Mouse (Mus musculus): ENCODE measurements around the gene Gna11. TPM values are rescaled to one million over a fixed set of nuclear protein-coding genes. Genes with fewer than 3 reads are reported as not detected.

Gene Gna11
- polyA plus RNA-seq, 1 experiment from 2014 or later, result 59.0 TPM

- no peak overlapping the region for H3K27ac ChIP-seq (replicated peaks)
Observed at GRCm38 (mm10) chr10:81538321-81539048, 6.5 kb downstream of the Gna11 start.

GRCm38 (mm10) chr10:81537429-81537828 is 7.6 kb downstream of the Gna11 start:
- Histone ChIP-seq H3K27ac (replicated peaks) (no peak overlapping the region), H3K36me3 (peaks cover 50% of the 10 kb centered on the region), H3K9ac (no peak overlapping the region), H3K4me1 (peaks cover 32% of the 10 kb centered on the region), H3K9me3 (no peaks in the 10 kb centered on the region), H3K4me2 (no peak overlapping the region), H3K4me3 (no peak overlapping the region), H3K27me3 (replicated peaks) (no peaks in the 10 kb centered on the region)
- 86% methylated on average over 2 of the region's 2 CpGs for WGBS
- no peak for ATAC-seq (ENCODE audit: extremely low read depth, insufficient number of reproducible peaks, low FRiP score, low TSS enrichment)

More at GRCm38 (mm10) chr10:81538321-81539048, 6.5 kb downstream of the Gna11 start:
- no peaks in the 10 kb centered on the region for H3K9me3 ChIP-seq
- no peak overlapping the region for H3K4me2 ChIP-seq
- H3K4me1 ChIP-seq, result peaks cover 38% of the 10 kb centered on the region
- H3K4me3 ChIP-seq, result no peak overlapping the region
- H3K36me3 ChIP-seq, result peaks cover 40% of the 10 kb centered on the region
- H3K27me3 ChIP-seq (replicated peaks), result no peaks in the 10 kb centered on the region
- WGBS, result 65% methylated on average over 3 of the region's 3 CpGs
- H3K9ac ChIP-seq, result no peak overlapping the region
- no peak for ATAC-seq (ENCODE audit: extremely low read depth, insufficient number of reproducible peaks, low FRiP score, low TSS enrichment)

DNA sequence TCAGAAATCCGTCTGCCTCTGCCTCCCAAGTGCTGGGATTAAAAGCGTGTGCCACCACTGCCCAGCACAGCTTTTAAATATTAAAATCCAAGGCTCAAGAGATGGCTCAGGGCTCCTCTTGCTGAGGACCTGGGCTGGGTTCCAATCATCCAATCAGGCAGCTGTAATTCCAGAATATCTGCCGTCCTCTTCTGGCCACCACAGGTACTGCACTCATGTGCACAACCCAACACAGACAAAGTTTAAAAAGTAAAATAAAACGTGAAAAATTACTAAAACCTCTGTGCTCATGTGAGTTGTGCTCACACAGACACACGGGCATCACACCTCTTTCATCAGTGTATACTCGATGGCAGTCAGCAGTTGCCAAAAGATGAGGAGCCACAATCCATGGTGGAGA is 8.3 kb downstream of the Gna11 start:
- Histone ChIP-seq H3K36me3 (peaks cover 57% of the 10 kb centered on the region), H3K9ac (no peak overlapping the region)

DNA sequence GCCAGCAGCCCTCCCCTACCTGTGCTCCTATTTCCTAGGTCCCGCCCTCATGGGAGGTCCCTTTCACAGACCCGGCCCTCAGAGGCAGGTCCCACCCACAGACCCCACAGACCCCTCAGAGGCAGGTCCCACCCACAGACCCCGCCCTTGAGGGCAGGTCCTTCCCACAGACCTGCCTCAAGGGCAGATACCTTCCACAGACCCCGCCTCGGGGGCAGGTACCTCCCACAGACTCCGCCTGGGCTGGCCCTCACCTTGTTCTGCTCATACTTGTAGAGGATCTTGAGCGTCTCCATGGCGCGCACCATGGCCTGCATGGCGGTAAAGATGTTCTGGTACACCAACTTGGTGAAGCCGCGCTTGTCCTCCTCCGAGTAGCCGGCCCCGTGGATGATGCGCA is 10.2 kb downstream of the Gna11 start:
- H3K36me3 ChIP-seq, result peaks cover 73% of the 10 kb centered on the region
- H3K9ac ChIP-seq, result no peak overlapping the region
- H3K4me3 ChIP-seq, result no peak overlapping the region
- H3K4me1 ChIP-seq, result peaks cover 17% of the 10 kb centered on the region
- no peak for ATAC-seq (ENCODE audit: extremely low read depth, insufficient number of reproducible peaks, low FRiP score, low TSS enrichment)
- no peaks in the 10 kb centered on the region for H3K9me3 ChIP-seq
- H3K4me2 ChIP-seq, result no peak overlapping the region
- no peaks in the 10 kb centered on the region for H3K27me3 ChIP-seq (replicated peaks)
- no peak overlapping the region for H3K27ac ChIP-seq (replicated peaks)
- WGBS, result 66% methylated on average over 16 of the region's 16 CpGs

More for the DNA sequence above, 8.3 kb downstream of the Gna11 start:
- no peak overlapping the region for H3K27ac ChIP-seq (replicated peaks)
- ATAC-seq (ENCODE audit: extremely low read depth, insufficient number of reproducible peaks, low FRiP score, low TSS enrichment), result no peak
- H3K4me1 ChIP-seq, result peaks cover 25% of the 10 kb centered on the region
- H3K27me3 ChIP-seq (replicated peaks), result no peaks in the 10 kb centered on the region
- no peak overlapping the region for H3K4me2 ChIP-seq
- 68% methylated on average over 6 of the region's 6 CpGs for WGBS
- no peak overlapping the region for H3K4me3 ChIP-seq
- H3K9me3 ChIP-seq, result no peaks in the 10 kb centered on the region

DNA sequence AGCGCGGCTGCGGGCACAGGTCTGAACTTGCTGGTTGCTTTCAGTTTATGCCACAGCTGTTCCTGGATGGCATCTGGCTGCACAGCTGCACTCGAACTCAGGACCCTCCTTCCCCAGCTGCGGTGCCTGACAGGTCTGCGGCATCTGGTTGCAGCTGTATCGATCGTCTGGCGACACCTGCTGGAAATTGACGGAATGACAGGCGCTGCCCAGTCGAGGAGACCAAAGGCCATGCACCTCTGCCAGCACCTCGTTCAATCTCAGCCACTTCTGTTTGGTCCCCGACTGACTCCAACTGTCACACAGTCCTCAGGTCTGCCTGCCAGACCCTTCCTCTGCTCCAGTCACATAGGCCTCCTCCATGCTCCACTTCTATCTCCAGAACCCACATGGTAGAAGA is 18.2 kb downstream of the Gna11 start:
- no peak for ATAC-seq (ENCODE audit: extremely low read depth, insufficient number of reproducible peaks, low FRiP score, low TSS enrichment)

DNA sequence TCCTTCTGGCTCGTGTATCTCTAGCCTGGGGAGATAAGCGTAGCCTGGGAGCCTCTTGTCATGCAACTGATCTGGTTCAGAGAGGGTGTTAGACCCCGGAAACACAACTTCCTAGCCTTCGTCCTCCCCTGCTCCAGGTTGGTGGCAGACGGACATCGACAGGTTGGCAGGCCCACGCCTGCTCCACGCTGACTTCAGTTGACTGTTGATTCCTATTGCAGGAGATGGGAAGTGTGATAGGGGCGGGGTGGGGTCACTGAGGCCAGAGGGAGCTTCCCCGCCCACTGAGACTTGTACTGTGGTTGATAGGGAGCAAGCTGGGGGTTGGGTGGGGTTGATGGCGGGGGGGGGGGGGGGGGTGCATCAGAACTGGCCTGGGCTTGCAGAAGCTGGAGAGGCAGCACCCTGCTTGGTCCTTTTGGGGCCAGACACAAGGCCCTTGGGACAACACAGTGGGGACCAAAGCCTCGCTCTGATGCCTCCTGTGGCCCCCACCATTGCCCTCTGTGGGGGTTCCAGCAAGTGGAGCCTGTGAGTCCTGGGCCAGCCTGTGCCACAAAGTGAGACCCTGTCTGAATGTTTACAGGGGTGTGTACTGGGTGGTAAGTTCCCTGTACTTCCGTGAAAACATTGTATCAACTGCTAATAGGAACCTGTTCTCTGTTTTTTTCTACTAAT is 19.8 kb downstream of the Gna11 start:
- Histone ChIP-seq H3K27me3 (replicated peaks) (no peaks in the 10 kb centered on the region; the same call in 1 of the 2 replicates), H3K27ac (replicated peaks) (0 out of 2 replicates have a peak overlapping the region, but pooled peaks have one; percentile 36)

More for the DNA sequence above, 18.2 kb downstream of the Gna11 start:
- Histone ChIP-seq H3K9me3 (no peaks in the 10 kb centered on the region), H3K27me3 (replicated peaks) (no peaks in the 10 kb centered on the region; the same call in 1 of the 2 replicates), H3K36me3 (peaks cover 31% of the 10 kb centered on the region), H3K4me3 (no peak overlapping the region), H3K9ac (no peak overlapping the region), H3K4me2 (no peak overlapping the region), H3K27ac (replicated peaks) (no peak overlapping the region), H3K4me1 (peaks cover 19% of the 10 kb centered on the region)
- WGBS, result 10% methylated on average over 14 of the region's 14 CpGs

GRCm38 (mm10) chr10:81524051-81524605 is 20.9 kb downstream of the Gna11 start, which contains the start of gene Gna15:
Gna15 (minus strand) TSS chr10:81524225.
- Histone ChIP-seq H3K27me3 (replicated peaks) (no peaks in the 10 kb centered on the region; the same call in 1 of the 2 replicates), H3K4me2 (peak within 1 kb of the TSS; percentile 49), H3K9ac (peak within 1 kb of the TSS; percentile 72), H3K4me1 (peaks cover 19% of the 10 kb centered on the region), H3K4me3 (peak within 1 kb of the TSS; percentile 32), H3K27ac (replicated peaks) (peak within 1 kb of the TSS; percentile 37), H3K36me3 (peaks cover 5% of the 10 kb centered on the region), H3K9me3 (no peaks in the 10 kb centered on the region)
- ATAC-seq (ENCODE audit: extremely low read depth, insufficient number of reproducible peaks, low FRiP score, low TSS enrichment), result peak; percentile 49; the same call in 1 of the 2 replicates
- 5% methylated on average over 9 of the region's 9 CpGs for WGBS

More for the DNA sequence above, 19.8 kb downstream of the Gna11 start:
- no peak for ATAC-seq (ENCODE audit: extremely low read depth, insufficient number of reproducible peaks, low FRiP score, low TSS enrichment)
- Histone ChIP-seq H3K4me3 (no peak overlapping the region), H3K4me2 (no peak overlapping the region), H3K9me3 (no peaks in the 10 kb centered on the region), H3K9ac (no peak overlapping the region), H3K36me3 (peaks cover 15% of the 10 kb centered on the region), H3K4me1 (peaks cover 19% of the 10 kb centered on the region)
- WGBS, result 42% methylated on average over 13 of the region's 13 CpGs

DNA sequence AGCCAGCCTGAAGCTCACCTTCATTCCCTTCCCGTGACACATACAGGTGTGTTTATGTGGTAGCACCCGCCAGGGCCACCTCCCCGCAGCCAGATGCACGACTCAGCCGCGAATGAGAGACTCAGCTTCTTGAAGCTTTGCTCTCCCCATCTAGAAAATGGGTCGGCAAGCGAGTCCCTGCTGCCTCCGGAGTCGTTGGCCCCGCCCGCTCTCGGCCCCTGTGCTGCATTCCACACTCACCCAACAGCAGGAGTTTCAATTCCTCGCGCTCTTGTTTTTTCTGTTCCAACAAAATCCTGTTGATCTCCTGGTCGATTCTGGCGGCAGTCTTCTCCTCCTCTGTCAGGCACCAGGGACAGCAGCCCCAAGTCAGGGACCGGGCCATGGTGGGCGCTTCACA is 21.4 kb downstream of the Gna11 start:
- H3K9me3 ChIP-seq, result no peaks in the 10 kb centered on the region
- peak overlapping the region; percentile 32 for H3K4me3 ChIP-seq
- 8% methylated on average over 19 of the region's 19 CpGs for WGBS
- H3K27ac ChIP-seq (replicated peaks), result peak overlapping the region; percentile 37; the same call in 1 of the 2 replicates
- no peaks in the 10 kb centered on the region; the same call in 1 of the 2 replicates for H3K36me3 ChIP-seq
- peak overlapping the region; percentile 49 for H3K4me2 ChIP-seq
- H3K4me1 ChIP-seq, result peaks cover 19% of the 10 kb centered on the region
- peak overlapping the region; percentile 72 for H3K9ac ChIP-seq
- ATAC-seq (ENCODE audit: extremely low read depth, insufficient number of reproducible peaks, low FRiP score, low TSS enrichment), result no peak
- no peaks in the 10 kb centered on the region; the same call in 1 of the 2 replicates for H3K27me3 ChIP-seq (replicated peaks)

- peak overlapping the region; percentile 32 for H3K4me3 ChIP-seq
- peak overlapping the region; percentile 49 for H3K4me2 ChIP-seq
- 63% methylated on average over 6 of the region's 6 CpGs for WGBS
Observed at GRCm38 (mm10) chr10:81523142-81523541, 21.8 kb downstream of the Gna11 start.

GRCm38 (mm10) chr10:81519978-81520365 is 25.0 kb downstream of the Gna11 start:
- Histone ChIP-seq H3K9ac (no peak overlapping the region), H3K4me2 (no peak overlapping the region), H3K27ac (replicated peaks) (no peak overlapping the region), H3K4me3 (no peak overlapping the region), H3K4me1 (peaks cover 18% of the 10 kb centered on the region), H3K9me3 (no peaks in the 10 kb centered on the region), H3K36me3 (no peaks in the 10 kb centered on the region), H3K27me3 (replicated peaks) (peaks cover 4% of the 10 kb centered on the region; the same call in 1 of the 2 replicates)
- ATAC-seq (ENCODE audit: extremely low read depth, insufficient number of reproducible peaks, low FRiP score, low TSS enrichment), result no peak
- WGBS, result 61% methylated on average over 3 of the region's 3 CpGs

More at GRCm38 (mm10) chr10:81523142-81523541, 21.8 kb downstream of the Gna11 start:
- no peak for ATAC-seq (ENCODE audit: extremely low read depth, insufficient number of reproducible peaks, low FRiP score, low TSS enrichment)
- H3K36me3 ChIP-seq, result no peaks in the 10 kb centered on the region
- H3K9me3 ChIP-seq, result no peaks in the 10 kb centered on the region
- H3K9ac ChIP-seq, result peak overlapping the region; percentile 72
- H3K27me3 ChIP-seq (replicated peaks), result no peaks in the 10 kb centered on the region; the same call in 1 of the 2 replicates
- no peak overlapping the region for H3K27ac ChIP-seq (replicated peaks)
- H3K4me1 ChIP-seq, result peaks cover 19% of the 10 kb centered on the region
